Comparison of ENCODE assay signal across 8 mouse cellular contexts in the genomic region with DNA sequence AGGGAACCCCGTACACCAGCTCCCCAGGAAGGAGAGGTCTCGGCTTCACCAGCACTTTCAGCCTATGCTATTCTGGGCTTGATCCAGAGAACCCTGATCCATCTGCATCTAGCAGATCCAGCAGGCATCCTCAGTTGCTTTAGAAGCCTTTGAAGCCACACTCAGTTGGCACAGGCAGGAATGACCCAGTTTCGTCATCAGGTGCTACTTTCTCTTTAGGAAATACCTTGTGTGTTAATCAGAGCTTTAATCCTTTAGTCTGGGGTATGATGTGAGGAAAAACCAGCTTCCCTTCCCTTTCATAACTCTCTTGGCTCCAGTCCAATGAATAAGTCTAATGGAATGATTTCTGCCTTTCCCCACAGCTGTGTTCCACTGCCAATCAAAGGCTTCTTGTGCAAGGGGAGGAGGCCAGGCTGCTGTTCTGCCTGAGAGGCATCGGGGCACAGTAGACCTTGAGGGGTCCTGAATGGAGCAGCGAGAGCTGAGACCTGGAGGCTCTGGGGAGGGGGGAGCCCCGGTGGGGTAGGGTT.
DNase-seq lines count a peak whose midpoint lies in the region; ATAC-seq lines count a peak whose summit lies in the region.

No protein-coding gene starts in this region.

- peak overlapping the region; percentile 36 for H3K4me2 ChIP-seq in kidney, embryonic 14.5 days (replicated peaks; ENCODE audit: low read depth, low read length)
- H3K4me2 ChIP-seq in heart, embryonic 12.5 days = peak overlapping the region; percentile 46; the same call in 1 of the 2 replicates
- peak overlapping the region; percentile 43 for H3K4me2 ChIP-seq in neural tube, embryonic 13.5 days

- H3K9me3 ChIP-seq in kidney, embryonic 14.5 days (ENCODE audit: control insufficient read depth, low read length) = no peaks in the 10 kb centered on the region
- no peaks in the 10 kb centered on the region for H3K9me3 ChIP-seq in heart, embryonic 12.5 days (replicated peaks)
- H3K9me3 ChIP-seq in neural tube, embryonic 13.5 days = no peaks in the 10 kb centered on the region

- no peaks in the 10 kb centered on the region for H3K27me3 ChIP-seq in kidney, embryonic 14.5 days (ENCODE audit: control insufficient read depth, insufficient read depth, low read length)
- no peaks in the 10 kb centered on the region for H3K27me3 ChIP-seq in heart, embryonic 12.5 days (replicated peaks)
- no peaks in the 10 kb centered on the region for H3K27me3 ChIP-seq in neural tube, embryonic 13.5 days

- no peak overlapping the region; the same call in 1 of the 2 replicates for H3K9ac ChIP-seq in kidney, embryonic 14.5 days (ENCODE audit: low read depth, low read length)
- no peak overlapping the region for H3K9ac ChIP-seq in heart, embryonic 12.5 days
- H3K9ac ChIP-seq in neural tube, embryonic 13.5 days = peak overlapping the region; percentile 52; the same call in 1 of the 2 replicates

- peak overlapping the region; percentile 62; the same call in 1 of the 2 replicates for H3K27ac ChIP-seq in kidney, embryonic 14.5 days (ENCODE audit: low read depth, low read length)
- H3K27ac ChIP-seq in heart, embryonic 12.5 days (ENCODE audit: poor library complexity, severe bottlenecking) = peak overlapping the region; percentile 81
- peak overlapping the region; percentile 61 for H3K27ac ChIP-seq in neural tube, embryonic 13.5 days (replicated peaks)

- DNase-seq in kidney, adult 11 months = no peak
- DNase-seq in cerebellum, postnatal 10 days = peak; percentile 27 to 38
- peak; percentile 32 to 40 for DNase-seq in layer of hippocampus, postnatal 14 days (ENCODE audit: low spot score in 2 of 2)
- no peak for DNase-seq in T-cell, adult 2 months (ENCODE audit: low spot score)
- DNase-seq in left cerebral cortex, adult 8-10 months (ENCODE audit: low spot score in 2 of 2) = no peak

- peak; percentile 74 for ATAC-seq in kidney, embryonic 14.5 days (ENCODE audit: low FRiP score, low TSS enrichment)
- no peak; the same call in 1 of the 2 replicates for ATAC-seq in heart, embryonic 12.5 days (ENCODE audit: insufficient number of reproducible peaks, low FRiP score)
- ATAC-seq in neural tube, embryonic 13.5 days (ENCODE audit: low read depth) = peak; percentile 85

- H3K36me3 ChIP-seq in kidney, embryonic 14.5 days (ENCODE audit: control insufficient read depth, insufficient read depth, low read length) = no peaks in the 10 kb centered on the region
- H3K36me3 ChIP-seq in heart, embryonic 12.5 days = no peaks in the 10 kb centered on the region
- H3K36me3 ChIP-seq in neural tube, embryonic 13.5 days = no peaks in the 10 kb centered on the region

- WGBS in kidney, embryonic 14.5 days = 29% methylated on average over 6 of the region's 6 CpGs
- WGBS in heart, embryonic 12.5 days = 45% methylated on average over 6 of the region's 6 CpGs
- 35% methylated on average over 6 of the region's 6 CpGs for WGBS in neural tube, embryonic 13.5 days

- H3K4me3 ChIP-seq in kidney, embryonic 14.5 days (ENCODE audit: low read length) = no peak overlapping the region
- no peak overlapping the region for H3K4me3 ChIP-seq in heart, embryonic 12.5 days
- H3K4me3 ChIP-seq in neural tube, embryonic 13.5 days = no peak overlapping the region

- peaks cover 19% of the 10 kb centered on the region for H3K4me1 ChIP-seq in kidney, embryonic 14.5 days (ENCODE audit: control insufficient read depth, insufficient read depth, low read length)
- peaks cover 25% of the 10 kb centered on the region for H3K4me1 ChIP-seq in heart, embryonic 12.5 days (replicated peaks)
- H3K4me1 ChIP-seq in neural tube, embryonic 13.5 days (replicated peaks) = peaks cover 36% of the 10 kb centered on the region

Comparison
In these comparisons a context has a peak if more than half of its experiments do, and no peak if none do; other contexts are left out.
1. DNase-seq: peak in cerebellum, postnatal 10 days (2 of 2) and layer of hippocampus, postnatal 14 days (2 of 2); none in kidney, adult 11 months (single experiment), T-cell, adult 2 months (single experiment) and left cerebral cortex, adult 8-10 months (0 of 2).
2. Peak in every context shown above with its lines, with median percentiles within 50 percentile points of each other: H3K27ac ChIP-seq and H3K4me2 ChIP-seq.